Mouse (Mus musculus) right cerebral cortex, postnatal 10 days (tissue): ENCODE results near the gene Skiv2l.
A peak's percentile ranks its signal among the peaks of the same experiment; 100 is the strongest.

Experiments
- DNase-seq, 2 experiments: peaks; one replicate each; pipeline ENCODE4 v3.0.0; 2021; ENCODE audit warnings: low spot score in 2 of 2

Skiv2l gene

DNA sequence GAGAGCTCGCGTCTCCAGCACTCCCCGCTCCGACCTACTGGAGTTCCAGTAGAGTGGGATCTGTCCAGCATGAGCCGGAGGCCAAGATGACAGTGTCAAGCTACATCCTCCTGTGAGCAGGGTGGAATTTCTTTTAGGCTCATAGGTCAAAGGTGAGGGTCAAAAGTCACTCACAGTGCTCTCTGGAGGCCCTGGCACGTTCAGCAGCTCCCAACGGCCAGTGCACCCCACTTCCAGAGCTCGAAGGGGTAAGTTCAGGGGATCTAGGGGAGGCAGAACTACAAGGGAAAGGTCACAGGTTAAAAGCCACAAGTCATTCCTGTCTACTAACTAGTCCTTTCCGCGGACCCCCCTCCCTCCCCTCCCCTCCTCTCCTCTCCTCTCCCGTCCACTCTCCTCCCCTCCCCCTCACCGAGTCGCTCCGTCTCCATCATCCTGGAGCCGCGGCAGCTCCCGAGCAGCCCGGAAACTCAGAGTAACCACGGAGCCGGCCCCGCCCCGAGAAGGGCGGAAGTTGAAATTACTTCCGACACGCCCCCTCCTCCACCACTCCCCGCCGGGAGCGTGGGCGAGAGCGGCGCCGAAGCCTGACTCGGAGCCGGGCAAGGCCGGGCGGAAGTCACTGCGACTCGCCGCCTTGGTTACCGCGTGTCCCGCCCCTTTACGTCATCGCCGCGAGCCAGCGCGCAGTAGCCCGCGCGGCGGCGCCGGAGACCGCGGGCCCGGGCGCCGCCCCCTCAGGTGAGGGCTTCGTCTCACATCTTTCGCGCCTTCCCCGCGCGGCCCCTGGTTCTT is at the start of gene Skiv2l, which contains the start of gene Nelfe:
Gene Skiv2l, minus strand, starts transcription at position 489 of the 795 bp plus-strand sequence.
Gene Nelfe, plus strand, starts transcription at position 670 of the 795 bp plus-strand sequence.
- peak; percentile 99 for DNase-seq

DNA sequence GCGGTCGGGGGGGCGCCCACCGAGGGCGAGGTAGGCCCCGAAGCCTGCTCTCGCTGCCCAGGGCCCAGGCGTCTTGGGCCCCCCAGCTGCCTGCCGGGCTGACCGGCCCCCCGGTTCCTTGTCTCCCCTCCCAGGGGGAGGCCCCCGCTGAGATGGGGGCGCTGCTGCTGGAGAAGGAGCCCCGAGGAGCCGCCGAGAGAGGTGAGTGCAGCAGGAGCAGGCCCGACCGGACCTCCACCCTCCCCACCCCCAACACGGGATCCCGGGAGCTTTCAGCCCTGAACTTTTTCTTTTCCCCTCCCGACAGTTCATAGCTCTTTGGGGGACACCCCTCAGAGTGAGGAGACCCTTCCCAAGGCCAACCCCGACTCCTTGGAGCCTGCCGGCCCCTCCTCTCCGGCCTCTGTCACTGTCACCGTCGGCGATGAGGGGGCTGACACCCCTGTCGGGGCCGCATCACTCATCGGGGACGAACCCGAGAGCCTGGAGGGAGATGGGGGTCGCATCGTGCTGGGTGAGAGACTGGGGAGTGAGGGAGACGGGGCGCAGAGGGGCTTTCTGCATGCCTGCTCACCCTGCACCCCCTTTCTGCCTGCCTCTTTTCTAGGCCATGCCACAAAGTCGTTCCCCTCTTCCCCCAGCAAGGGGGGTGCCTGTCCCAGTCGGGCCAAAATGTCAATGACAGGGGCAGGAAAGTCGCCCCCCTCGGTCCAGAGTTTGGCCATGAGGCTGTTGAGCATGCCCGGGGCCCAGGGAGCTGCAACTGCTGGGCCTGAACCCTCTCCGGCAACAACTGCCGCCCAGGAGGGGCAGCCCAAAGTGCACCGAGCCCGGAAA is 49.3 kb upstream of the Skiv2l start:
- peak; percentile 53 to 58 for DNase-seq

DNA sequence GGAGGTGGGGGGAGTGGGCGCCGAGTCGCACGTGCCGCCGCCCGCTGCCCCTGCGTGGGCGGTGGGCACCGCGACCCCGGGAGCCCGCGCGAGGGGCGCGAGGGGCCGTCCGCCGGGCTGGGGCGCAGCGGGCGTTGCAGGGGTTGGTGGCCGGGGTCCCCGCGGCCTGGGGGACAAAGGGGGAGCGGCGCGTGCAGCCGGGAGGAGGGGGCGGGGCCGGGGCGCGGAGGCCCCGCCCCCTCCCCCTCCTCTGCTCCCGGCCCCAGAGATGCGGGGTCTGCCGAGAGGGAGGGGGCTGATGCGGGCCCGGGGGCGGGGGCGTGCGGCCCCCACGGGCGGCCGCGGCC is 48.7 kb upstream of the Skiv2l start:
- no peak for DNase-seq

DNA sequence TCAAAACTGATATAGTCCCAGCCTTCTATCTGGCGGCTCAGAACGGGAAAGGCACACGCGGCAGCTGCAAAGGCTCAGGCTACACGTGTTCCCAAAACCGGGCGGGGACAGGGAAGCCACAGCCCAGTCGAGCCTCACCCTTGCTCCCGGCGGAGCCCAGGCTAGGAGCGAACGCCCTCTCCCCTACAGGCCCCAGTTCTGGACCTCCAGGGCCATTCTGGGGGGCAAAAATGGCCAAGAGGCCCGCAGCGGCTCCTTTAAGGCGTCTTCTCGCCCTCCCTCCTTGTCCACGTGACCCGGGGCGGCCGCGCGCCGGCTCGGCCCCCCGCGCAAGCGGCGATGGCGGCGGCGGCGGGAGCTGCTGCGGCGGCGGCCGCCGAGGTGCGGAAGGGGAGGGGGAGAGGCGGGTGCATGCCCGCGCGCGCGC is 48.2 kb upstream of the Skiv2l start, which contains the start of the genes C2 and Ehmt2:
Gene C2, minus strand, starts transcription at position 106 of the 427 bp plus-strand sequence.
Gene Ehmt2, plus strand, starts transcription at position 310 of the 427 bp plus-strand sequence.
- DNase-seq: peak; percentile 89 to 90

DNA sequence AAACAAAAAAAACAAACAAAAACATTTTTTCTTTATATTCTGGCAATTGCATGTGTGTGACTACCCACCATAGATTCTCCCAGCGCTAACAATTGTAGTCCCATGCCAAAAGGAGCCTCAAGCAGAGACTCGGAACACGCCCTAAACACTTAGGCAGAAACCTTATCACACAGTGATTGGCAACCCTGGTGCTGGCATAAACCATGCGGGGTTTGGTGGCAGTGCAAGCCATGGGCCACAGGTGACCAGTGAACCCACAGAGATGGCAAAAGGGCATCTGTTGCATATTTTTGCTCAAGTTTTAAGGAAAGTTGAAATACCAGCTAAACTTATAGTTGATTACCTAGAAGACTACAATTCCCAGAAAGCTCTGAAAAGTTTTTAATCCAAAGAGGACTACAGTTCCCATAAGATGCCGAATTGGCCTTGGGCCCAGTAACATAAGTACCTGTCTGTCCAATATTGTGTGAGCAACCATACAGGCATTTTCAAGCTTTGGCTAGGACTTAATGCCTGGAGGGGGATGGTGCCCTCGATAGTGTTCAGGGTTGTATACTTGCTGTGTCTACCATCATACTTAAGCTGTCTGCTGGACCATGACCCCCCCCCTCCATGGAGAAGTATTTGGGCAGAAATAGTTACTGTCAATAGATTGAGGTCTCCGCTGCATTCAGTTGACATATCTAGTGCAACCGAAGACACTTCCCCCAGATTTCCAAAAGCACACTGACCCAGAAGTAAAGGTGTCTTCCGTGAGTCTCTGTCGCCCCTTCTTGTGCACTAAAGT is 47.6 kb upstream of the Skiv2l start:
- DNase-seq: peak; percentile 77 to 85

DNA sequence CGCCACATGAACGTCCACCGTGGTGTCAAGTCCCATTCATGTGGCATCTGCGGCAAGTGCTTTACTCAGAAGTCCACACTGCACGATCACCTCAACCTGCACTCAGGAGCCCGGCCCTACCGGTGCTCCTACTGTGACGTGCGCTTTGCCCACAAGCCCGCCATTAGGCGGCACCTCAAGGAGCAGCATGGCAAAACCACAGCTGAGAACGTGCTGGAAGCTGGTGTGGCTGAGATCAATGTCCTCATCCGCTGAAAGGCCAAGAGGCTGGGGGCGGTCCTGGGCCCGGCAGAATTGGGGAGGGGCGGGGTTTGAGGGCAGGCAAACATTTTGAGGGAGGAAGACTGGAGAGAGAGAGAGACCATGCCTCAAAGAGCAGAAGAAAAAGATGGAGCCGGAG is 46.4 kb upstream of the Skiv2l start:
- DNase-seq: peak in 1 of 2 experiments; percentile 39

DNA sequence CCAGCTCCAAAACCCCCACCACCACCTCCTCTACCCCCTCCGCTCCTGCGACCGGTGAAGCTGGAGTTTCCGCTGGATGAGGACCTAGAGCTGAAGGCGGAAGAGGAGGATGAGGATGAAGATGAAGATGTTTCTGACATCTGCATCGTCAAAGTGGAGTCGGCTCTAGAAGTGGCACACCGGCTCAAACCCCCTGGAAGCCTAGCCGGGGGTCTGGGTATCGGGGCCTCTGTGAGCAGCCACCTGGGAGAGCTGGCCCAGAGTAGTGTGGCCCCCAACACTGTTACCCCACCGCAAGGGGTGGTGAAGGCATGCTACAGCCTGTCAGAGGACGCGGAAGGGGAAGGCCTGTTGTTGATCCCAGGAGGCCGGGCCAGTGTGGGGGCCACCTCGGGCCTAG is 45.7 kb upstream of the Skiv2l start:
- DNase-seq: peak in 1 of 2 experiments; percentile 45

DNA sequence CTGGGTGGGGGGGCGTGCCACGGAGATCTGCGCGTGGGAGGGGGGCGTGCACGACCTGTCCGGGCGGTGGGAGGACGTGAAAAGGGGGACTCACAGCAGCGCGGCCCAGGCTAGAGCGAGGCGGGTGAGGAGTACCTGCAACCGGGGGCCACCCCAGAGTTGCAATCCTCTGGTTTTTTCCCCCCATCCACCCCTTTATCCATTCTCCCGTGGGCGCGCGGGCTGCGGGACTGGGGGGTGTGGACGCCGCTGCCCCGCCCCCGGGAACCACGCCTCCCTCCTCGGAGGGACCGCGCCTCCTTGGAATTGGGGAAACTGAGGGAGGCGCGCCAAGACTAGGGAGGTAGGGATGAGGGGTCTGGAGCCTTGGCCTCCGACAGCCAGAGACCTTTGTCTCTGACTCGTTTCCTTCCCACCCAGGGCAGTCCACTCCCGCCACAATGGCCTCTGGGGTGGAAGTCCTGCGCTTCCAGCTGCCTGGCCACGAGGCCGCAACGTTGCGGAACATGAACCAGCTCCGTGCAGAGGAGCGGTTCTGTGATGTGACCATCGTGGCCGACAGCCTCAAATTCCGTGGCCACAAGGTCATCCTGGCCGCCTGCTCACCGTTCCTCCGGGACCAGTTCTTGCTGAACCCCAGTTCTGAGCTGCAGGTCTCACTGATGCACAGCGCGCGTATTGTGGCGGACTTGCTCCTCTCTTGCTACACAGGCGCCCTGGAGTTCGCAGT is 45.0 kb upstream of the Skiv2l start:
- DNase-seq: peak; percentile 61 to 69

DNA sequence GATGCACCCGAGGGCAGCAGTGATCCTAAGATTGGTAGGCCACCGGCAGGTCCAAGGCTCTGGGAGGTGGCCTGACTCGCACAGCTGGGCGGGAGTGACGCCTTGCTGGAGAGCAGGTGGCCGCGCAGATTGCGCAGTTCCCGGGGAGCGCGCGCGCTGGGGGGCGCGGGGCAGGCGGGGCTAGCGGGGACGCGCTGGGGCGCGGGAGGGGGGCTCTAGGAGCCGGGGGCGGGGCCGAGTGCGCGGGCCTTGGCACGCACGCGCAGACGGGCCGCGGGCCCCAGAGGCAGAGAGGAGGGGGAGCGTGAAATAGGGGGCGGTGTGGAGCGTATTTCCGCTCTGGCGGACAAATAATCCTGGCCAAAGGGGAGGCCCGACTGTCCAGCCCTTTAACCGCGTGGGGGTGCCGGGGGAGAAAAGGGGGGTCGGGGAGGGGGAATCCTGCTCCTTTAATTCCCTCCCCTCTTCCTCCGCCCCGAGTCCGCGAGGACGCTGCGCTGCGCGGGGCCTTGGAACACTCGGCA is 44.1 kb upstream of the Skiv2l start:
- peak; percentile 94 to 95 for DNase-seq

DNA sequence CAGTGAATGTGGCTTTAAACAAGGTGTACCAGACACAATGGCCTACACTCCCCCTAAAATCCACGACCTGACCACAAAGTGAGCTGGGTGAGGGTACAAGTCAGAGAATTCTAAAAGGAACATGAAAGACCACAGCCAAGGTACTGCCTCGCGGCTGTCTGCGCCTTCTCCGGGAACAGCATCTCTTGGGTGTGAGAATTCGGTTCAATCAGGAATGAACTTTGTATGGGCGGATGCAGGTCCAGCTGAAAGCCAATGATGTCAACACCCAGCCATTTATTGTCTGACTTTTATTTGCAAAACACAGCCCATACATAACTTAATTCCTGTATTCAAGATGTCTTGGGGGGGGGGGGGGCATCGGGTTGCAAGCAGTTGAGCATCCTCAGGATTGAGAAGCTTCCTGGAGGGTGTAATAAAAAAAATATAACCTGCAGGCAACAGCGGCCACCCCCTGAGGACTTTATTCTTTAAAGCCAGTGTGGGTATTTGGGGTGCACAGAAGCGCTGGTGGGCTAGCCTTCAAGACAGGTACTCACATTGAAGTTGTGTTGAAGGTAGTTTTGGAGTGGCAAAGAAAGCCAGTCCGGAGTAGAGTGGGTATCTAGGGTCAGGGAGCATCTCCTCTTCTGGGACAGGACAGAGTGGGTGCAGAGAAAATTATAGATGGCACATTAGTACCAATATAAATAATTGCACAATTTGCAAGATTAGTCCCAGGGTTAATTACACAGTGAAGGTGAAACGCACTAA is 43.2 kb upstream of the Skiv2l start:
- DNase-seq: no peak

DNA sequence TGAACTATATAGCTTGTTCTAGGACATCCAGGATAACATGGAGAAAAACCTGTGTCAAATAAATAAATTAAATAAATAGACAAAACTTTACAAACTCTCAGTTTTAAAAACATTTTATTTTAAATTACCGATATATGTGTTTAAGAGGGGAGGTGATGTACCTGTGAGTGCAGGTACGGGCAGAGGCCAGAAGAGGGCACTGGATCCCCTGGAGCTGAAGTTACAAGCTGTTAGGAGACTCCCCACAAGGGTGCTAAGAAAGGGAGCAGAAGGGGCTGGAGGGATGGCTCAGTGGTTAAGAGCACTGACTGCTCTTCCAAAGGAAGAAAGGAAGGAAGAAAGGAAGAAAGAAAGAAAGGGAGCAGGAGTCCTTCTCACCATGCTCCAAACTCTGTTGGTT is 41.4 kb upstream of the Skiv2l start:
- no peak for DNase-seq

DNA sequence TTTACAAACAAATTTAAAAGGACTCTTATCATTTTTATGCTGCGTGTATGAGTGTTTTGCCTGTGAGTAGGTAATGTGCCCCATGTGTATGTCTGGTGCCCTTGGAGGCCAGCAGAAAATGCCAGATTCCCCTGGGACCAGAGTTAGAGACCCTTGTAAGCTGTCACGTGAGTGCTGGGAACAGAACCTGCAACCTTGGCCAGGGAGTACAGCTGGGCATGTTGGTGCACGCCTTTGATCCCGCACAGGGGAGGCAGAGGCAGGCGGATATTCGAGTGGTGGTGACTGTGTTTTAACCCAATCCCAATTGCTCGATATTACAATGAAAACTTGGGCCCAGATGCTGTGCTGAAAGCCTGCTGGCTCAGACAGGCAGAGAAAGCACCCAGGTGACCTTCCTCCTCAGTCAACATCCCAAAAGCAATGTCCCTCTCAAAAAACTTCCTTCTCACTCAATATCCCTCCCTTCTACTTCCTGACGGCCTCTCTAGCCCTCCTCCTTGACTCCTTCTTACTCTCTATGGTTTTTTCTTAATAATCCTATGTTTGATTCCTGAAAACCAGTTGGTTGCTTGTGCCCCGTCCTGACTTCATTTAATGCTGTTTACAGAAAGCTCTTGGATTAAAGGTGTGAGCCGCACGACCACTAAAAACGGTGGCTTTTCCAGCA is 40.2 kb upstream of the Skiv2l start:
- DNase-seq: no peak

DNA sequence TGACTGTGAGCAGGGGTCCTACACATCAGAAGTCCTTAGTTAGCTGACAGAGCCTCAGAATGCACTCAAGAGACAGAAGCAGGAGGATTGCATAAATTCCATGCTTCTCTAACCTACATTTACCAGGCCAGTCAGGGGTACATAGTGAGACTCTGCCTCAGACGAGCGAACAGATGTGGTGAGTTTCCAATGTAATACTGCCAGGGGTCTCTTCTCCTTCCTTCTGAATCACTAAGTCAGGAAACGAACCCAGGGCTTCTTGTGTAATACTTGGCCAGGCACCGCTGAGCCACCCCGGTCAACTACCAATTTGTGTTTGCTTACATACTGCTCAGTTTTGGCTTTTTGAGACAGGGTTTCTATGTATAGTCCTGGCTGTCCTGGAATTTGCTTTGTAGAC is 37.9 kb upstream of the Skiv2l start:
- DNase-seq: no peak

DNA sequence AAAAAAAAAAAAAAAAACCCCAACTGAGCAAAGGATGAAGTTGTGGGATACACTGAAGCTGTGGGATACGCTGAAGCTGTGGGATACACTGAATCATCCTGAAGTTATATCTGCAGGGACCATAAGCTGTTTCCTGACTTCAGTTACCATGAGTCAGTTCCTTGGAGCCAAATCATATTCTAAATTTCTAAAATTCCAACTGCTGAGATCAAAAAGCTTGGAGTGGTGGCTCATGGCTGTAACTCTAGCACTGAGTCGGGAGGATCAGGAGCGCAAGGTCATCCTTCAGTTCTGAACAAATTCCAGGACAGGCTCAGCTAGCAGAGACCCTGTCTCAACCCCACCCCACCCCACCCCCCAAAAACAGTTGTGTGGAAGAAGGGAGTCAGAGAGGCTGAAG is 35.6 kb upstream of the Skiv2l start:
- DNase-seq: no peak

DNA sequence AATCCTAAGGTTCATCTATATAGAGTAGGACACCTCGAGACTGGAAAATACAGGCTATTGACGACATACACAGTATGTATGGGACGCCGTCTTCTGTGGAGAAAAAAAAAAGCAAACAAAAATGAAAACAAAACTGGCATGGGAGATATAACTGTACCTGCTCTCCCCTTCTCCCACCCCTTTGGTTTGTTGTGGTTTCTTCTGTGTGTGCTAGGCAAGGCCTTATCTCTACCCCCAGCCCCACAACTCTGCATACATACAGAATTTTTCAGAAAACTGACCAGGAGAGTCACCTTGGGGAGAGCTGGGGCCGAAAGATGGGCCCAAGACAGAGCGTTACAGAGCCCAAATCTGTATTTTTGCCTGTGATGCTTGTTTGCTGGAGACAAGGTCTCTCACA is 34.7 kb upstream of the Skiv2l start:
- DNase-seq: no peak

DNA sequence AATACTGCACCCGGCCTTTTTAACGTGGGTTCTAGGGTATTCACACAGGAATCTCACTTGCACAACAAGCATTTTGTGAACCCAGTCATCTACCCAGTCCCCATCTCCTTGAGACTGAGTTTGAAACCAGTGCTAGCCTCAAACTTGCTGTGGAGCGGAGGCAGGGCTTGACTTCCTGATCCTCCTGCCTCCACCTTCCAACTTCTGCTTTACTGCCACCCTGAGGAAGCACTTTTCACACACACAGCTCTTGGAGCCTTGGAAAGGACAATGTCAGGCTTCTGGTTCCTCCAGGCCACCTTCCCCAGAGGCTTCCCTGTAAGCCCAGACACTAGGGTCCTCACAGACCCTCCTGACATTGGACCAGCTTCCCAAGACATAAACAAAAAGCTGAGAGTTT is 33.3 kb upstream of the Skiv2l start:
- no peak for DNase-seq

DNA sequence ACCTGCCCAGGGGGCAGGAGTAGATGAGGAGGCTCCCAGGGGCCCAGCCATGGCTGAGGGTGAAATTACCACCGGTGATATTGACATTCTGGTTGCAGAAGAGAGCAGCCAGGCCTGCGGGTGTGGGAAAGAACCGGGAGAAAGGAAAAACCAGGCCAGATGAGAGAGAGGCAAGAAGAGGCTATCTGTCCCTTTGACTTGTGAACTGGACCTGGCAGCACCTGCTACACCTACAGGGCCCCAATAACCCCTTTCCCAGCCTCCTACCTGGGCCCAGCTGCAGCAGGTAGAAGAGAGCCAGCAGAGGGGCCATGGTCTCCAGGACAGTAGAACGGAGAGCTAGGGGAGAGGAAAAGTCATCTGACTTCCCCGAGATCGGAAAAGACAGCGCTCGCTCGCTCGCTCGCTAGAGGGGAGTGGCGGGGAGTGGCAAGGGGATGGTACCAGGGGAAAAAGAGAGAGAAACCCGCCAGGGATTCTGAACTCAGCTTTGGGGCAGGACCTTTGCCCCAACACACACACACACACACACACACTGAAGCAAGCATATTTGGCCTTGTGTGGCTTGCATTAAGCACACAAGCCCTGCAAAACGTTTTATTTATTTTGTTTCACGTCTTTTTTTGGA is 31.8 kb upstream of the Skiv2l start, which contains the start of gene Gm20547:
Gene Gm20547, minus strand, starts transcription at position 360 of the 628 bp plus-strand sequence.
- no peak for DNase-seq

DNA sequence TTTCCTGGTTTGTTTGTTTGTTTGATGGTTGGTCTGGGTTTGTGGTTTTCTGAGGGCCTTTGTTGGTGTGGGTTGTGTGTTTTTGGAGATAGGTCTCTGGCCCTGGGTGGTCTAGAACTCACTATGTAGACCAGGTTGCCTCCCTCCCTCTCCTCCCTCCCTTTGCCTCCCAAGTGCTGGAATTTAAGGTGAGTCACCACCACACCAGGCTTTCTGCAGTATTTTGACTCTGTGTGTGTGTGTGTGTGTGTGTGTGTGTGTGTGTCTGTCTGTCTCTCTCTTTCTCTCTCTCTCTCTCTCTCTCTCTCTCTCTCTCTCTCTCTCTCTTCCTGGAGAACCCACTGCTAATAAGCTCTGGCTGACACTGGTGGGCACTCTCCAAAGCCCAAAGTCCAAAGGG is 31.2 kb upstream of the Skiv2l start:
- no peak for DNase-seq

DNA sequence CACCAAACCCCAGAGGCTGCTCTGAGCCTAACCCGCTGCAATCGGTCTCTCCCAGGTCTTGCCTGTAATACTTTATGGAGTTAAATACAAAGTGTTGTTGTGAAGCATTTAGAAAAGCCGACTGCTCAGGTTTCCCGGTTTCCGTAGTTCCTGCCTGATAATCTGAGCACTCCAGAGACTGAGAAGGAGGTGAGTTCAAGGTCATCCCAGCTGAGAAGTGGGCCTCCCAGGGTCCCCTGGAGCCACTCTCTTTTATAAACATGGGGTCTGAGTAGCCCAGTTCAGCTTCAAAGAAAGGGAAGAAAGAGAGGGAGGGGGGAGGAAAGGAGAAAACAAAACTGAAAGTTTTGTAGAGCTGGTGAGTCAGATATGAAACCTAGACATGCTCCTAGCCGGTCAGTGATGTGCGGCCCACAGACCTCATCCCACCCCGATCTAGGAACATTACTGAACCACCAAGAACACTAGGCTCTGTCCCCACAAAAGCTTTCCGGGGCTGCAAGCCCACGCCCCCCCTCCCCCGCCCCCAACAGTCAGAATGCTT is 29.4 kb upstream of the Skiv2l start, which contains the start of gene Zbtb12:
Gene Zbtb12, plus strand, starts transcription at position 148 of the 544 bp plus-strand sequence.
- no peak for DNase-seq
